Mouse (Mus musculus) stomach, embryonic 14.5 days (tissue): ENCODE results near the gene Olfr881. TPM values are rescaled to one million over a fixed set of nuclear protein-coding genes. Genes with fewer than 3 reads are reported as not detected.

Source experiments
- ATAC-seq: fragments of 200-750 bp; cut with Nextera tagmentation; 2 replicates; pipeline ENCODE4 v1.8.0; 2017; ENCODE audit warnings: low read depth, moderate TSS enrichment; ENCODE audit not compliant: insufficient number of reproducible peaks, insufficient read depth, low FRiP score
- H3K27ac ChIP-seq: fragments of 300-500 bp; sonication (generic); 2 replicates; pipeline ENCODE4 v1.5.1; 2014; ENCODE audit warnings: mild to moderate bottlenecking, low read length, moderate library complexity, mixed read lengths
- H3K27me3 ChIP-seq: fragments of 300-500 bp; sonication (generic); 2 replicates; pipeline ENCODE4 v1.6.1; 2014; ENCODE audit warnings: low read length, control low read depth, mixed read lengths; ENCODE audit not compliant: control insufficient read depth, insufficient read depth
- H3K36me3 ChIP-seq: fragments of 300-500 bp; sonication (generic); 2 replicates; pipeline ENCODE4 v1.6.1; 2014; ENCODE audit warnings: mild to moderate bottlenecking, control low read depth, low read length, moderate library complexity, mixed read lengths; ENCODE audit not compliant: control insufficient read depth, insufficient read depth
- H3K4me1 ChIP-seq: fragments of 300-500 bp; sonication (generic); 2 replicates; pipeline ENCODE4 v1.6.1; 2014; ENCODE audit warnings: low read length, control low read depth, mixed read lengths; ENCODE audit not compliant: control insufficient read depth, insufficient read depth
- H3K4me2 ChIP-seq: fragments of 300-500 bp; sonication (generic); replicated peaks from 2 replicates; pipeline ENCODE4 v1.6.1; 2014; ENCODE audit warnings: low read depth, low read length, control low read depth
- H3K4me3 ChIP-seq: fragments of 300-500 bp; sonication (generic); 2 replicates; pipeline ENCODE4 v1.5.1; 2014; ENCODE audit warnings: low read depth, low read length, control low read depth
- H3K9ac ChIP-seq: fragments of 300-500 bp; sonication (generic); replicated peaks from 2 replicates; pipeline ENCODE4 v1.6.1; 2014; ENCODE audit warnings: low read depth, mild to moderate bottlenecking, control low read depth, low read length, moderate library complexity, mixed read lengths
- H3K9me3 ChIP-seq: fragments of 300-500 bp; sonication (generic); 2 replicates; pipeline ENCODE4 v1.6.1; 2016; ENCODE audit warnings: low read depth, low read length, control low read depth; ENCODE audit not compliant: control insufficient read depth
- WGBS: fragments of 180-500 bp; shearing (Covaris S2); extraction: QIAGEN DNeasy Blood & Tissue Kit; methylation state at CpG from one replicate; pipeline ENCODE4 v1.1.7; 2014; 5-methylcytosine and 5-hydroxymethylcytosine counted together
- polyA plus RNA-seq: library from polyadenylated mRNA; unstranded; fragments of >200 nt; fragmentation: Nextera tagmentation; extraction: Ambion mirVana; gene quantifications from 2 replicates; pipeline ENCODE4 v1.2.1, GENCODE M21; 2014

Gene Olfr881
- not detected in 2 replicates for polyA plus RNA-seq

DNA sequence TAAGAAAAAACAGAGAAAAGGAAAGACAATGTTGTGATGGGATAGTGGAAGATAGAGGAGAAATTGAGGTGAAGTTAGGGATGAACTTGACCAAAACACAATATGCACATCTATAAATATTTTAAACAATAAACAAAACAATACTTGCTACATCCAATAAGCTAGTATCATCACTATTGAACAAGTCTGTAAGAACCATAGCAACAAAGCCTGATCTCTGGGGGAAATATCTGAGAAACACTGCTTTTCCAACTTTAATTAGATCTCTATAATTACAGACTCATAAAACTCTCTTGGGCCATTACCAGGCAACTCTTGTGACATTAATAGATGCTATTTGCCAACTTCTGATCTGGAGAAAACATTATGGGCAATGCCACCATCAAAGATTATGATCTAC lies at the start of gene Olfr881:
Gene Olfr881, plus strand, starts transcription at position 301 of the 400 bp plus-strand sequence.
- H3K4me2 ChIP-seq = no peak within 1 kb of the TSS
- H3K4me3 ChIP-seq = no peak within 1 kb of the TSS
- H3K27ac ChIP-seq = no peak within 1 kb of the TSS
- no peaks in the 10 kb centered on the region for H3K36me3 ChIP-seq
- no peak within 1 kb of the TSS for H3K9ac ChIP-seq
- H3K9me3 ChIP-seq = no peaks in the 10 kb centered on the region
- no peaks in the 10 kb centered on the region for H3K4me1 ChIP-seq
- no peak for ATAC-seq
- H3K27me3 ChIP-seq = no peaks in the 10 kb centered on the region

DNA sequence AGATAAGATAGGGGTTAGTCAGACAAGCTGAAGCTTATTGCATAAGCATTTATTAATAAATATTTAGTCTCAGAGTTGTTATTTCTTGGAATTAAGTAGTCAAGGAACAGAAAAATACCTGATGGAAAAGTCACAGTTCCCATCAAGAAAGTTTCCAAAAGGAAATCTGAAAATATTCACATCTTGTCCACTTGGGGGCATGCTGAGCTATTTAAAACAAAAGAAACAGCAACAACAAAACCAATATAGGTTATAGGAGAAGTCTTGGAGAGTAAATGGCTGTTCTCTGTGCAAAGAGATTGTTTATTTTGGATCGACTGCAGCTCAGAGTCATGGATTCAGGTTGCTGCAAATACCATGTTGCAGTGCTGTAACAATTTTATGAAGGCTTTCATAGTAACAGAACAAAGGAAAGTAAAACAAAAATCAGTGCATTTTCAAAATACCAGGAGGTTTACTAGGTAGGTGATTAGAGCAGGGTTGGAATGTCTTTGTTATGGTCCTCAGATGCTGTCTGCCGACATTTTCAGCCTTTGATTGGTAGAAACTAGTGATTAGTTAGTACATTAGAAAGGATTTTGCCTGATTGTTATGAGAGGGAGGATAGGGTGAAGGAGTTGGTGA lies 7.1 kb downstream of the Olfr881 start:
- Histone ChIP-seq H3K27ac (no peak overlapping the region), H3K4me3 (no peak overlapping the region), H3K9ac (no peak overlapping the region), H3K36me3 (no peaks in the 10 kb centered on the region), H3K9me3 (no peaks in the 10 kb centered on the region), H3K27me3 (no peaks in the 10 kb centered on the region), H3K4me2 (no peak overlapping the region), H3K4me1 (no peaks in the 10 kb centered on the region)
- WGBS = 19% methylated on average over 2 of the region's 2 CpGs
- ATAC-seq = no peak

DNA sequence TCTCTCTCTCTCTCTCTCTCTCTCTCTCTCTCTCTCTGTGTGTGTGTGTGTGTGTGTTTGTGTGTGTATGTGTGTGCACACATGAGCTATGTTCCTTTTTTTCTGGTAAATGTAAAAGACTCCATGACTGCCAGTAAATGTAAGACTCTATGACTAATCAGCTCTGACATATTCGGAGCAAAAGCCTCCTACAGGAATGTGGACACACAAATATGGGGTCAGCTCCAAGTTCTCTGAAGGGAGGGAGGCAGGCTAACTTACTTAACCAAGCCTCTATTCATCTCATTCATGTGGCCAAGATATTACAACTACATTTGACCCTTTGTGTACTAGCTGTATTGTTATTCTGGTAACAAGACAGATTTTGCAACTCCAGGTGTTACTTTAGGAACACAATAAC lies 8.4 kb downstream of the Olfr881 start:
- ATAC-seq = no peak
- H3K4me3 ChIP-seq = no peak overlapping the region
- H3K9me3 ChIP-seq = no peaks in the 10 kb centered on the region
- no peak overlapping the region for H3K27ac ChIP-seq
- H3K9ac ChIP-seq = no peak overlapping the region
- no peaks in the 10 kb centered on the region for H3K27me3 ChIP-seq
- H3K4me2 ChIP-seq = no peak overlapping the region
- 50% methylated on average over 1 of the region's 1 CpGs for WGBS
- no peaks in the 10 kb centered on the region for H3K36me3 ChIP-seq
- H3K4me1 ChIP-seq = no peaks in the 10 kb centered on the region

- H3K9me3 ChIP-seq = no peaks in the 10 kb centered on the region
- H3K27ac ChIP-seq = no peak within 1 kb of the TSS
- no peaks in the 10 kb centered on the region for H3K4me1 ChIP-seq
- no peak within 1 kb of the TSS for H3K4me2 ChIP-seq
- H3K9ac ChIP-seq = no peak within 1 kb of the TSS
- ATAC-seq = no peak
- H3K36me3 ChIP-seq = no peaks in the 10 kb centered on the region
- H3K27me3 ChIP-seq = no peaks in the 10 kb centered on the region
- H3K4me3 ChIP-seq = no peak within 1 kb of the TSS
- 91% methylated on average over 1 of the region's 1 CpGs for WGBS
Observed at GRCm38 (mm10) chr9:38025508-38025907, 33.9 kb downstream of the Olfr881 start, which contains the start of gene Olfr883. Olfr883 (plus strand) TSS chr9:38025808.

Other genes with a start within 250 kb of the Olfr881 start
- not detected in 2 replicates for gene Olfr874, start 246.7 kb upstream of the Olfr881 start, polyA plus RNA-seq
- gene Olfr875, start 220.0 kb upstream of the Olfr881 start, polyA plus RNA-seq = not detected in 2 replicates
- not detected in 2 replicates for gene Olfr876, start 188.8 kb upstream of the Olfr881 start, polyA plus RNA-seq
- not detected in 2 replicates for gene Olfr877, start 137.6 kb upstream of the Olfr881 start, polyA plus RNA-seq
- not detected in 2 replicates for gene Olfr145, start 95.1 kb upstream of the Olfr881 start, polyA plus RNA-seq
- not detected in 2 replicates for gene Olfr878, start 74.0 kb upstream of the Olfr881 start, polyA plus RNA-seq
- gene Olfr883, start 34.0 kb downstream of the Olfr881 start, polyA plus RNA-seq = not detected in 2 replicates
- gene Olfr884, start 54.7 kb downstream of the Olfr881 start, polyA plus RNA-seq = not detected in 2 replicates
- not detected in 2 replicates for gene Olfr885, start 69.5 kb downstream of the Olfr881 start, polyA plus RNA-seq
- gene Olfr887, start 92.2 kb downstream of the Olfr881 start, polyA plus RNA-seq = not detected in 2 replicates
- gene Olfr888, start 116.3 kb downstream of the Olfr881 start, polyA plus RNA-seq = not detected in 2 replicates
- 0.07 and 0.12 TPM in 2 replicates for gene Olfr889, start 123.4 kb downstream of the Olfr881 start, polyA plus RNA-seq
- not detected in 2 replicates for gene Olfr890, start 150.7 kb downstream of the Olfr881 start, polyA plus RNA-seq
- not detected in 2 replicates for gene Olfr891, start 189.0 kb downstream of the Olfr881 start, polyA plus RNA-seq
- gene Olfr893, start 216.5 kb downstream of the Olfr881 start, polyA plus RNA-seq = not detected in 2 replicates
- not detected in 2 replicates for gene Olfr894, start 226.2 kb downstream of the Olfr881 start, polyA plus RNA-seq